Mouse (Mus musculus) liver, embryonic 14.5 days (tissue): ENCODE results near the gene Brox. TPM values are rescaled to one million over a fixed set of nuclear protein-coding genes. Genes with fewer than 3 reads are reported as not detected.

ENCODE experiments used
- ATAC-seq: fragments of 200-750 bp; cut with Nextera tagmentation; 2 replicates; pipeline ENCODE4 v1.8.0; 2017; ENCODE audit warnings: moderate number of reproducible peaks, mild to moderate bottlenecking, moderate library complexity; ENCODE audit not compliant: insufficient read depth
- DNase-seq, 3 experiments: peaks; one replicate each; pipeline ENCODE4 v3.0.0-alpha.2; 2012 to 2013; ENCODE audit warnings: low read depth in 3 of 3, low spot score in 3 of 3
- H3K27ac ChIP-seq: fragments of 300-500 bp; sonication (generic); 2 replicates; pipeline ENCODE4 v1.5.1; 2014; ENCODE audit warnings: moderate library complexity, mild to moderate bottlenecking, control low read depth, inconsistent platforms
- H3K27me3 ChIP-seq: fragments of 300-500 bp; sonication (generic); 2 replicates; pipeline ENCODE4 v1.6.1; 2014; ENCODE audit warnings: mild to moderate bottlenecking, low read length, moderate library complexity; ENCODE audit not compliant: control insufficient read depth, insufficient read depth
- H3K36me3 ChIP-seq: fragments of 300-500 bp; sonication (generic); replicated peaks from 2 replicates; pipeline ENCODE4 v1.6.1; 2014; ENCODE audit warnings: low read depth; ENCODE audit not compliant: control insufficient read depth, insufficient read depth
- H3K4me1 ChIP-seq, 2 experiments: fragments of 200-500 bp in 1 of 2; fragments of 300-500 bp in 1 of 2; sonication (generic) in 1 of 2; replicated peaks; 2 replicates each; pipeline ENCODE4 v1.6.1; 2012 to 2014; ENCODE audit warnings: antibody characterized with exemption in 1 of 2, inconsistent platforms in 1 of 2, low read length in 1 of 2; ENCODE audit not compliant: control insufficient read depth in 2 of 2, insufficient read depth in 2 of 2
- H3K4me2 ChIP-seq: fragments of 300-500 bp; sonication (generic); 2 replicates; pipeline ENCODE4 v1.6.1; 2014; ENCODE audit warnings: low read depth, mild to moderate bottlenecking, control low read depth, moderate library complexity
- H3K4me3 ChIP-seq, 2 experiments: fragments of 200-500 bp in 1 of 2; fragments of 300-500 bp in 1 of 2; sonication (generic) in 1 of 2; 2 replicates each; pipeline ENCODE4 v1.5.1; 2012 to 2014; ENCODE audit warnings: low read depth in 2 of 2, low read length in 2 of 2, mild to moderate bottlenecking in 2 of 2, control low read depth in 1 of 2, inconsistent platforms in 1 of 2, moderate library complexity in 1 of 2; ENCODE audit not compliant: insufficient read depth in 1 of 2
- H3K9ac ChIP-seq: fragments of 300-500 bp; sonication (generic); replicated peaks from 2 replicates; pipeline ENCODE4 v1.6.1; 2014; ENCODE audit warnings: mild to moderate bottlenecking, control low read depth, moderate library complexity
- H3K9me3 ChIP-seq: fragments of 300-500 bp; sonication (generic); 2 replicates; pipeline ENCODE4 v1.6.1; 2016; ENCODE audit warnings: low read length, mixed read lengths; ENCODE audit not compliant: control insufficient read depth
- CTCF ChIP-seq: IDR thresholded peaks from 2 replicates; pipeline ENCODE4 v1.5.1; 2016; ENCODE audit warnings: antibody characterized with exemption, low read depth, control low read depth
- EP300 ChIP-seq: IDR thresholded peaks from 2 replicates; pipeline ENCODE4 v1.6.1; 2016; ENCODE audit warnings: antibody characterized with exemption, low read depth
- WGBS: fragments of 180-500 bp; shearing (Covaris S2); extraction: QIAGEN DNeasy Blood & Tissue Kit; methylation state at CpG from one replicate; pipeline ENCODE4 v1.1.7; 2014; ENCODE audit not compliant: insufficient replicate concordance; 5-methylcytosine and 5-hydroxymethylcytosine counted together
- polyA plus RNA-seq, 2 experiments: library from polyadenylated mRNA; depleted of rRNA in 1 of 2; stranded (reverse) in 1 of 2; unstranded in 1 of 2; fragments of >200 nt; fragmentation: Nextera tagmentation in 1 of 2; extraction: Ambion mirVana in 1 of 2; gene quantifications; 2 replicates each; pipeline versions ENCODE4 v1.2.1 to v1.2.3; 2012 to 2014

The Brox gene
- polyA plus RNA-seq, 2 experiments: 11.4 to 17.0 TPM

DNA sequence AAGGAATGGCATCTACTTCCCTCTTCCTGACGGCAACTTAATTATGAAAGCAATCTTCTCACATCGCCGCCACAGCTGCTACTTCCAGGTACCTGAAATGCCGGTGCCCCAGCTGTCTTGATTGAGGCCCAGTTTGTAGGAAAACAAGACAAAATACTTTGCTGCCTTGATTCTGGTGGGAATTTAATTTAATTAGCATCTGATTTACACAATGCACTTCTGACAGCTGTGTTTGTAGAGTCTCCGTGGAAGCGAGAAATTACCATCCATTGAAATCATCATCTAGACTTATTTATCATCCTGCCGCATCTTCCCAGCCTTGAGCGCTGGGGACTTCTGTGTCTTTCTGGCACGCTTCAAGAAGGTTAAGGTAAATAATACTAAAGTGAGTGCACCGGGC, 44.5 kb downstream of the Brox start:
- whole genome bisulfite sequencing: 64% methylated on average over 10 of the region's 10 CpGs
- Histone ChIP-seq H3K4me1 (peaks cover 3 to 12% of the 10 kb centered on the region in 2 experiments; a peak in 3 of 4 replicates), H3K27ac (no peak overlapping the region), H3K27me3 (no peaks in the 10 kb centered on the region), H3K36me3 (no peaks in the 10 kb centered on the region), H3K9me3 (no peaks in the 10 kb centered on the region), H3K9ac (no peak overlapping the region), H3K4me3 (no peak overlapping the region), H3K4me2 (no peak overlapping the region)
- no peak for TF ChIP-seq CTCF
- TF ChIP-seq EP300: no peak
- no peak for DNase-seq
- ATAC-seq: no peak

DNA sequence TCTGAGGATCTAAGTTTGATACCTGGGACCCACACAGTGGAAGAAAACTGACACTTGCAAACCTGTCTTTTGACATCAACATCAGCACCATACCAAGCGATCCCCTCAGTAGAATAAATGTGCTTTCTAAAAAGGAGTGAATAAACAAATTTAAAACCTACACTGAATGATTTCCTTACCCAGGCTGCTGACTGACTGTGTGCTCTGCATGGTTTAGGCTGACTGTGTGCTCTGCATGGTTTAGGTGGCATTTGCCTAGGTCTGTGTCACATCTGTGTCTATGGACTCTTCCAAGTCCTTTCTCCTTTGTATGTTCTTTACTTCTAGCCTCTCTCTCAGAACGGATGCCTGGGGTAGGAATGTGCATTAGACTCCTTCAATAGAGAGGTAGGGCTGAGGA, 45.3 kb downstream of the Brox start:
- Histone ChIP-seq H3K9me3 (no peaks in the 10 kb centered on the region), H3K27me3 (no peaks in the 10 kb centered on the region), H3K4me2 (no peak overlapping the region), H3K9ac (no peak overlapping the region), H3K36me3 (no peaks in the 10 kb centered on the region), H3K4me3 (no peak overlapping the region), H3K4me1 (peaks cover 3 to 15% of the 10 kb centered on the region in 2 experiments; a peak in 3 of 4 replicates), H3K27ac (no peak overlapping the region)
- DNase-seq (no peak), ATAC-seq (no peak)
- no peak for TF ChIP-seq CTCF
- no peak for TF ChIP-seq EP300
- WGBS: 52% methylated on average over 2 of the region's 2 CpGs

DNA sequence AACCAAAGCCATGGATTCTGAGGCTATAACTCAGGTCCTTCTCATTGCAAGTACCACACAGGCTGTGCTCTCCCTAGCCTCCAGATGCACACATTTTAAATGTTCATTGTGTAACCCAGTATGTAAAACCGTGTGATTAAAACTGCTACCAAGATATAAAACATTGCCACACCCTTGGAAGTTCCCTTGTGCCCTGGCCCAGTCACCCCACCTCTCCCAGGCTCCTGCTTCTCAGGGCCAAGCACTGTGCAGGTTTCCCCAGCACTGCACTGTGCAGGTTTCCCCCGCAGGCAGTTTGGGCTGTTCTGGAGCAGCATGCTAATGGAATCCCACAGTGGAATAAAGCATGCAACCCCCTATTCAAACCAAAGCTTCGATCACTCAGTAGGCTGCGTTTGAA, 46.5 kb downstream of the Brox start:
- Histone ChIP-seq H3K9ac (no peak overlapping the region), H3K9me3 (no peaks in the 10 kb centered on the region), H3K27ac (no peak overlapping the region), H3K4me3 (no peak overlapping the region), H3K36me3 (no peaks in the 10 kb centered on the region), H3K27me3 (no peaks in the 10 kb centered on the region), H3K4me1 (peaks cover 3 to 15% of the 10 kb centered on the region in 2 experiments; a peak in 3 of 4 replicates), H3K4me2 (no peak overlapping the region)
- ATAC-seq: no peak
- peak in 1 of 3 experiments; percentile 23 for DNase-seq
- TF ChIP-seq CTCF (no peak), EP300 (no peak)
- 49% methylated on average over 4 of the region's 4 CpGs for WGBS

DNA sequence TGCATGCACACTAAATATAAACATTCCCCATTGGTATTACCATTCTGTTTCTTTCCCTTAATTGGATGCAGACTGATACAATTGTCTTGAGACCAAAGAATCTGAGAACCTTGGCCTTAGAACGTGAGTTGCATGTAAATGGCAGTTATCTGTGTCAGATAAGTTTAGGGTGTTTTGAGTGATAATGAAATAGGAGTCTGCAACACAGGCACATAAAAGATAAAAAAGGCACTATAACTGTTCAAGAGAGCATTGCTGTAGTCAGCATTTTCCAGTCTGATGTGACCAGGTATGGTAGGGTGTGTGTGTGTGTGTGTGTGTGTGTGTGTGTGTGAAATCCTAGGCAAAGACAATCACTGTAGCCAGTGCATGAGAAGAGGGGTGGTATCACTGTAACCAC, 48.9 kb downstream of the Brox start:
- H3K9ac ChIP-seq: no peak overlapping the region
- H3K36me3 ChIP-seq: no peaks in the 10 kb centered on the region
- no peak overlapping the region for H3K4me3 ChIP-seq
- no peaks in the 10 kb centered on the region for H3K9me3 ChIP-seq
- WGBS: 12% methylated on average over 1 of the region's 1 CpGs
- TF ChIP-seq CTCF (no peak), EP300 (peak; percentile 85)
- H3K4me1 ChIP-seq: peaks cover 3 to 15% of the 10 kb centered on the region in 2 experiments; a peak in 3 of 4 replicates
- no peak overlapping the region for H3K4me2 ChIP-seq
- ATAC-seq: peak; percentile 79
- H3K27ac ChIP-seq: no peak overlapping the region
- DNase-seq: peak in 2 of 3 experiments; percentile 20 to 25
- H3K27me3 ChIP-seq: no peaks in the 10 kb centered on the region

DNA sequence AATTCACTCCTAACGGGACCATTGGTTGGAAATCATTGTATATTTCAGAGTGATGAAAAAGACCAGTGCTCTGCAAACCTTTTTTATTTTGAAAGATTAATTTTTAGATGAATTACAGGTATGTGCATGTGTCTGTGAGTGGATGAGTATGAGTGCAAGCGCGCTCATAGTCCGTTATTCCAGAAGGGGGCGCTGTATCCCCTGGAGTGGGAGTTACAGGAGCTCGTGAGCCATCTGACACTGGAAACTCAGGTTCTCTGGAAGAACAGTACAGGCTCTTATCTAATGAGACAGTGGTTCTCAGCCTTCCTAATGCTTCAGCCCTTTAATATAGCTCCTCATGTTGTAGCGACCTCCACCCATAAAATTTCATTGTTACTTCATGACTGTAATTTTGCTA, 53.8 kb downstream of the Brox start:
- ATAC-seq (no peak), DNase-seq (no peak)
- Histone ChIP-seq H3K27me3 (no peaks in the 10 kb centered on the region), H3K9me3 (no peaks in the 10 kb centered on the region), H3K9ac (no peak overlapping the region), H3K4me2 (no peak overlapping the region), H3K4me3 (no peak overlapping the region), H3K36me3 (no peaks in the 10 kb centered on the region), H3K4me1 (peaks cover 3 to 8% of the 10 kb centered on the region in 2 experiments; a peak in 3 of 4 replicates), H3K27ac (no peak overlapping the region)
- peak; percentile 37 for TF ChIP-seq CTCF
- no peak for TF ChIP-seq EP300
- WGBS: 63% methylated on average over 7 of the region's 7 CpGs
